Mouse (Mus musculus): ENCODE results near the gene S100a3.

S100a3 gene

DNA sequence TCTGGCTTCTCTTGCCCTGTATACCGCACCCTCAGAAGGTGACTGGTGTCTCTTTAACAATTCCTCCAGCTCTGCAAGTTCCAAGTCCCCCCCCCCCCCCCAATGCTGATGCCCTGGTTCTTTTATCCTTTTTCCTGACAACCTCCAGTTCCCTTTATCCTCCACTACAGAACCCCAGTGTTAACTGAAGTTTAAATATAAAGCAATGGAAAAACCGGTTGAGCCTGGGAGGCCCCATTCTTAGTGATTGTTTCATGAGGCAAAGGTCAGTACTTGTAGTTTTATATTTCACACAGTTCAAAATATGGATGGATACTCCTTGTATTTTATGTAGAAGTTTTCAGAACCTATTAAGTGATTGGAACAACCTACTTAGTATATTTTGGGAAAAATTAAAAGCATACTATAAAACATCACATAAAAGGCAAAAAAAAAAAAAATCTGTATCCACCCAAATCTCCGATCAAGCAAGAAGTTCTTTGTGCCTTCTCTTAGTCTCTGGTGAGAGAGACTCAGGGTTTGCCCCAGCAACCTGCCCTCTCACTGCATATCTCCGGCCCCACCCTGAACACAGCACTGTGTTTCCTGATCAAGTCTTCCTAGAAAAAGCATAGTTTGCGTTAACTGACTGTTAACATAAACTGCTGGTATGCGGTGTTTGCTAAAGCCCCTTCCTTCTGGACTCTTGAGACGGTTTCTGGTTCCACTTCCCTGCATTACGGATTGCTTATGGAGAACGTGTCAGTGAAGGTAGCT, 66.1 kb downstream of the S100a3 start:
- no peak for DNase-seq (ENCODE audit: low spot score in 2 of 2)

DNA sequence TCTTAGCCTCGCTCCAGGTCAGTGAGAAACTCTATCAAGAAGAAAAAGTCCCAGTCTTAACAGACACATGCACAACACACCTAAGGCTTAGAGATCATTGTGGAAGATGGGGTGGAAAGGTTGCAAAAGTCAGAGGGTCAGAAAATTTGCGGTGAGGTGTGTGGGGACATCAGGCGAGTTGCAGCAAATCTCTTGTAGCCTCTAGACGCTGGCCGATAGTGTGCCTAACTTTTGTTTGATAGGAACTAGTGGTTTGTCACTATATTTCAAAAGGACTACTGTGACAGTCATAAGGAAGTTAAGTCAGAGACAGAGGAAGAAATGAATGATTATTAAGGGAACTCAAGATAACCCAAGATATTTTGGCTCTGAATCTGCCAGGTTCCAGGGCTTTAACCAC, 67.0 kb downstream of the S100a3 start:
- no peak for DNase-seq (ENCODE audit: low spot score in 2 of 2)

- peak in 1 of 2 experiments; percentile 35 for DNase-seq (ENCODE audit: low spot score in 2 of 2)
These were observed 67.4 kb downstream of the S100a3 start for GRCm38 (mm10) chr3:90627807-90628206.

GRCm38 (mm10) chr3:90629298-90629697, 68.9 kb downstream of the S100a3 start:
- no peak for DNase-seq (ENCODE audit: low spot score in 2 of 2)

GRCm38 (mm10) chr3:90631984-90632383, 71.6 kb downstream of the S100a3 start:
- no peak for DNase-seq (ENCODE audit: low spot score in 2 of 2)

DNA sequence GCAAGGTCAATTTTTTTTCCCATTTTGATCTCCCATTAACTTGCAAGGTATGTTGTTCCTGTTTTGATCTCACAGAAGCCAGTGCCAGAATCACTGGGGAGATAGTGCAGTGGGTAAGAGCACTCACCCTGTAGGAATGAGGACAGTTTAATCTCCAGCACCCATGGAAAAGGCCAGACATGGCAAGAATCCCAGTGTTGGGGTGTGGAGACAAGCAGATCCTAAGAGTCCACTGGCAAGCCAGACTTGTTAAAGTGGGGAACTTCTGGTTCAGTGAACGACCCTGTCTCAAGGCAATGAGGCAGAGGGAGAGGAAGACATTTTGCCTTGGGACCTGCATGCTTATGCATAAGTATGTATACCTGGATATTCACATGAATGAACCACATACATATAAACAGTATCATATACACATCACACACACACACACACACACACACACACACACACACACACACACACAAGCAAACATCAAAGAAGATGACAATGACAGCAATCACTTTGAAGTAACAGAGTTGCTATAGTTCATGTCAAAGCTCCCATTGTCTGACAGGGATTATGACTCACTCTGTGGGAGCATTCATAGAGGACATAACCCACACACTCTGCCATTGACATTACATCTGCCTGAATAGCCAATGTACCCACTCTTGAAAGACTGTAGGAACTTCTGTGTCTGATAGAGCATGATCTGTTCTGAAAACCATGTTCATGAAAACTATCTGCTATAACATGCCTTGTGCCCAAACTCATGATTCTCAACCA, 78.3 kb downstream of the S100a3 start:
- DNase-seq (ENCODE audit: low spot score in 2 of 2): no peak

DNA sequence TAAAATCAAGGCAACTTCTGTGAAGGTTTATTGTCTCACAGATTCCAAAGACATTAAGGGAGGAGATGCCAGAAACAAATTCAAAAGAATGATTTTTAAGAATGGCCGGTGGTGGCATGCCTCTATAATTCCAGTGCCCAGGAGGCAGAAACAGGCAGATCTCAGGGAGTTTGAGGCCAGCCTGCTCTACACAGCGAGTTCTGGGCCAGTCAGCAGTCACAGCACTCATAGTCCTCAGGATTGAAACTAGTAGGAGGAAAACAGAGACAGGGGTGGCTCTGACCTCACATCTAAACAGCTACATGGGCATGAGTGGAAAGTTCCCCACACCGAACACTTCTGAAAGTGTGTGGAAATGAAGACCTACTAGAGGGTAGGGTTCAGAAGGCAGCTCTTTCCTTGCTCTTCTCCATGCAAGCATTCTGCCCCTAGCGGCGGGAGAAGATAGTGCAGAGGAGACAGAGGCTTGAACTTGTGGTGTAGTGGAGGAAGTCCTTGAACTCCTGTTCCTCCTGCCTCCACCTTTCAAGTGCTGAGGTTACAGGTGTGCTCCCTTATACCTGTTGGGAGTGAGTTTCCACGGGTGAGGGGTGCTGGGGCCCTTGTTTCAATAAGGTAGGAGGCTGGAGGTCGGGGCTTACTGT, 79.3 kb downstream of the S100a3 start:
- DNase-seq (ENCODE audit: low spot score in 2 of 2): peak; percentile 33 to 53

- DNase-seq (ENCODE audit: low spot score in 2 of 2): no peak
These were observed 80.6 kb downstream of the S100a3 start for GRCm38 (mm10) chr3:90640981-90641380.

- DNase-seq (ENCODE audit: low spot score in 2 of 2): peak; percentile 17 to 19
These were observed 83.8 kb downstream of the S100a3 start for GRCm38 (mm10) chr3:90644220-90644619.

DNA sequence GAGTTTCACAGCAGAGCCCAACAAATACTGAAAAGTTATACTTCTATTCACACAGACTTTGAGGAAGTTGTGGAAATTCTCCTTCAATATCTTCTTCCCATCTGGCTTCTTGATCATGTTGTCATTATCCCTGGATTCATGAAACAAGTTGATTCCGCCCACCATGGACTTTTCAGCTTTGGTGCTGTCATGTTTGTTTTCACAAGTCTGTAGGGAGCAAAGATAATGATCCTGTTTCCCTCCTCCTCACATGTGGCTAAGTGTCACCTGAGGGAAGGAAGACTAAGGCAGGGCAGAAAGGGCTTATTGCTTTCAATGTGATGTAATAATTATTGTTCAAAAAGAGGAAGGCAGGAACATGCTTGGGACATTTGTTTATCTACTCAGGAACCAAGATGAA, 86.9 kb downstream of the S100a3 start:
- DNase-seq (ENCODE audit: low spot score in 2 of 2): no peak

DNA sequence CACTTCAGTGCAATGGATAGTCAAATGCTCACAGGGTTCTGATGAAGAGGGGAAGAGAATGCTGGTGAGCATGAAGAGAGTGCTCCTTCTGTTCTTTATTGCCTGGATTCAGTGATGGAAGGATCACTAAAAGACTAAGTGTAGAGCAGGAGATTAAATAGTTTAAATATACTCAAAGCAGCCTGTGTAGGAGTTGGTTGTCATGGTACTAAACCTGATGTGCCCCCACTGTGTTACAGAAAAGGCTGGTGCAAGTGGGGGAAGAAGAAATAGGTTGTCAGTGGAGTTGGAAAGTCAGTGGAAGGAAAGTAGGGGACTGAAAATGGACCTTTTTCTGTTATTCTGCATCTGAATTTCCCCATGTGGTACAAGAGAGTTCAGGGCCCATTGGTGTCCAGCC, 88.6 kb downstream of the S100a3 start:
- no peak for DNase-seq (ENCODE audit: low spot score in 2 of 2)

GRCm38 (mm10) chr3:90649832-90650231, 89.5 kb downstream of the S100a3 start:
- no peak for DNase-seq (ENCODE audit: low spot score in 2 of 2)
